Mouse (Mus musculus) ES-E14 (cell line): ENCODE data around the gene Trpm3. TPM values are rescaled to one million over a fixed set of nuclear protein-coding genes. Genes with fewer than 3 reads are reported as not detected.

Source experiments
- DNase-seq: peaks from one replicate; pipeline ENCODE4 v3.0.0-alpha.2; 2013; ENCODE audit warnings: low read depth, low spot score
- H3K27ac ChIP-seq: 2 replicates; pipeline ENCODE4 v1.5.1; 2012; ENCODE audit warnings: low read depth, mild to moderate bottlenecking, low read length, moderate library complexity, mixed read lengths; ENCODE audit not compliant: poor library complexity, insufficient read depth, severe bottlenecking
- H3K36me3 ChIP-seq: 2 replicates; pipeline ENCODE4 v1.6.1; 2012; ENCODE audit warnings: mild to moderate bottlenecking, low read length, moderate library complexity, mixed read lengths; ENCODE audit not compliant: control insufficient read depth, poor library complexity, insufficient read depth, severe bottlenecking
- H3K4me1 ChIP-seq, 2 experiments: fragments of 150-350 bp in 1 of 2; sonication (generic) in 1 of 2; 2 replicates each; pipeline ENCODE4 v1.6.1; 2012; ENCODE audit warnings: low read length in 2 of 2, mild to moderate bottlenecking in 1 of 2, mixed read lengths in 1 of 2; ENCODE audit not compliant: control insufficient read depth in 2 of 2, insufficient read depth in 2 of 2, poor library complexity in 1 of 2
- H3K4me3 ChIP-seq, 2 experiments: fragments of 150-350 bp in 1 of 2; sonication (generic) in 1 of 2; 2 replicates each; pipeline ENCODE4 v1.5.1; 2012; ENCODE audit warnings: low read length in 2 of 2, low read depth in 1 of 2, mild to moderate bottlenecking in 1 of 2, mixed read lengths in 1 of 2; ENCODE audit not compliant: insufficient read depth in 1 of 2, poor library complexity in 1 of 2, severe bottlenecking in 1 of 2
- H3K9ac ChIP-seq: 2 replicates; pipeline ENCODE4 v1.6.1; 2012; ENCODE audit warnings: low read depth, mild to moderate bottlenecking, low read length, mixed read lengths; ENCODE audit not compliant: poor library complexity, insufficient read depth, severe bottlenecking
- H3K9me3 ChIP-seq: fragments of 150-350 bp; sonication (generic); 2 replicates; pipeline ENCODE4 v1.6.1; 2012; ENCODE audit warnings: low read depth, mild to moderate bottlenecking, low read length; ENCODE audit not compliant: control insufficient read depth, insufficient read depth
- CHD2 ChIP-seq: IDR thresholded peaks from 2 replicates; pipeline ENCODE4 v1.6.1; 2014; ENCODE audit warnings: mild to moderate bottlenecking, low read depth, low read length, inconsistent platforms
- HCFC1 ChIP-seq: IDR thresholded peaks from 2 replicates; pipeline ENCODE4 v1.6.1; 2012; ENCODE audit warnings: low read length, inconsistent platforms, borderline replicate concordance; ENCODE audit not compliant: insufficient read depth
- MAFK ChIP-seq: IDR thresholded peaks from 2 replicates; pipeline ENCODE4 v1.6.1; 2014; ENCODE audit warnings: mild to moderate bottlenecking, low read depth, low read length, inconsistent platforms; ENCODE audit not compliant: insufficient read depth
- ZC3H11A ChIP-seq: IDR thresholded peaks from 2 replicates; pipeline ENCODE4 v1.6.1; 2012; ENCODE audit warnings: low read depth, mild to moderate bottlenecking, inconsistent platforms, low read length, borderline replicate concordance
- ZNF384 ChIP-seq: IDR thresholded peaks from 2 replicates; pipeline ENCODE4 v1.6.1; 2012; ENCODE audit warnings: low read depth, low read length, inconsistent platforms
- in situ Hi-C, 2 experiments: fragments of 600-800 bp; cut with MboI; formaldehyde crosslinking; loops; one replicate each; pipeline ENCODE4 v1.15.1; 2025; ENCODE audit warnings: low sequenced_read_pairs in 2 of 2, inconsistent platforms in 1 of 2; ENCODE audit not compliant: unreplicated experiment in 2 of 2
- total RNA-seq: library from RNA; depleted of rRNA; stranded (reverse); fragments of 300-350 nt; gene quantifications from 2 replicates; pipeline ENCODE4 v1.2.3, GENCODE M21; 2012

Trpm3 gene
- total RNA-seq, 1 experiment, result 0.22 TPM

GRCm38 (mm10) chr19:22977508-22977907, 838.7 kb downstream of the Trpm3 start:
- Histone ChIP-seq H3K36me3 (no peaks in the 10 kb centered on the region), H3K27ac (no peak overlapping the region), H3K9ac (no peak overlapping the region), H3K4me3 (no peak overlapping the region), H3K9me3 (no peaks in the 10 kb centered on the region), H3K4me1 (no peaks in the 10 kb centered on the region)
- in situ Hi-C loops, result no loop called here
- TF ChIP-seq HCFC1 (no peak), MAFK (no peak), ZC3H11A (no peak), CHD2 (no peak), ZNF384 (no peak)
- no peak for DNase-seq

GRCm38 (mm10) chr19:22978763-22979162, 839.9 kb downstream of the Trpm3 start:
- in situ Hi-C loops, result no loop called here
- no peak for DNase-seq
- Histone ChIP-seq H3K9ac (no peak overlapping the region), H3K9me3 (no peaks in the 10 kb centered on the region), H3K4me3 (no peak overlapping the region), H3K4me1 (no peaks in the 10 kb centered on the region), H3K27ac (no peak overlapping the region; the same call in 1 of the 2 replicates), H3K36me3 (no peaks in the 10 kb centered on the region)
- TF ChIP-seq CHD2 (no peak), ZC3H11A (no peak), MAFK (no peak), HCFC1 (no peak), ZNF384 (no peak)

GRCm38 (mm10) chr19:22979191-22979590, 840.3 kb downstream of the Trpm3 start:
- no peak for DNase-seq
- no peak overlapping the region for H3K27ac ChIP-seq
- no peaks in the 10 kb centered on the region for H3K36me3 ChIP-seq
- H3K4me1 ChIP-seq, result no peaks in the 10 kb centered on the region
- no peak overlapping the region for H3K4me3 ChIP-seq
- TF ChIP-seq CHD2 (no peak), MAFK (no peak), ZNF384 (no peak), HCFC1 (no peak), ZC3H11A (no peak)
- H3K9ac ChIP-seq, result no peak overlapping the region
- no peaks in the 10 kb centered on the region for H3K9me3 ChIP-seq
- in situ Hi-C loops, result no loop called here

GRCm38 (mm10) chr19:22987914-22988313, 849.1 kb downstream of the Trpm3 start:
- in situ Hi-C loops, result no loop called here

GRCm38 (mm10) chr19:22993946-22994345, 855.1 kb downstream of the Trpm3 start:
- TF ChIP-seq CHD2, result no peak
- no peak for TF ChIP-seq HCFC1
- TF ChIP-seq MAFK, result no peak
- TF ChIP-seq ZC3H11A, result no peak
- no peak for TF ChIP-seq ZNF384
- no peaks in the 10 kb centered on the region for H3K36me3 ChIP-seq
- no peak overlapping the region for H3K9ac ChIP-seq
- H3K4me1 ChIP-seq, result no peaks in the 10 kb centered on the region
- DNase-seq, result no peak
- H3K4me3 ChIP-seq, result no peak overlapping the region
- in situ Hi-C loops, result no loop called here
- no peaks in the 10 kb centered on the region for H3K9me3 ChIP-seq
- H3K27ac ChIP-seq, result no peak overlapping the region

More at GRCm38 (mm10) chr19:22987914-22988313, 849.1 kb downstream of the Trpm3 start:
- Histone ChIP-seq H3K27ac (no peak overlapping the region), H3K36me3 (no peaks in the 10 kb centered on the region), H3K4me1 (no peaks in the 10 kb centered on the region), H3K9me3 (no peaks in the 10 kb centered on the region), H3K4me3 (no peak overlapping the region), H3K9ac (no peak overlapping the region)
- TF ChIP-seq CHD2 (no peak), HCFC1 (no peak), MAFK (no peak), ZNF384 (no peak), ZC3H11A (no peak)
- no peak for DNase-seq
